Mouse (Mus musculus): ENCODE measurements around the gene Ankrd55.

Ankrd55 gene

DNA sequence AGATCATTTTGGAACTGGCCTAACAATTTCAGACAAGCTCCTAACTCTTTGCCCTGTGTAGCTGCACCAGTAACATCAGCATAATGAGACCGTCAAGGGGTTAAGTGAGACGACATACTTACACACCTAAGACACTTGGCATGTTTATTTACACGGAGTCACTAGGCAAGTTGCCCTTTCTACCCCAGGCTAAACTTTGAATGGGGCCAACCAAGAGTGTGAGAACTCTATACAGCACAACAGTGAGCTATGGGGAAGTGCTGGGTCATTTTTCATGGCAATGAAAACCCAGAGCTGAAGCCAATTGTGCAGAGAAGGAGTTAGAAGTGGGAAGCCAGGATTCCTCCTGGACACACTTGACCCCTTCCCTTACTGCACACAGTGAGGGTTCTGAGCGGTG, 94.2 kb downstream of the Ankrd55 start:
- DNase-seq (ENCODE audit: low spot score): no peak

DNA sequence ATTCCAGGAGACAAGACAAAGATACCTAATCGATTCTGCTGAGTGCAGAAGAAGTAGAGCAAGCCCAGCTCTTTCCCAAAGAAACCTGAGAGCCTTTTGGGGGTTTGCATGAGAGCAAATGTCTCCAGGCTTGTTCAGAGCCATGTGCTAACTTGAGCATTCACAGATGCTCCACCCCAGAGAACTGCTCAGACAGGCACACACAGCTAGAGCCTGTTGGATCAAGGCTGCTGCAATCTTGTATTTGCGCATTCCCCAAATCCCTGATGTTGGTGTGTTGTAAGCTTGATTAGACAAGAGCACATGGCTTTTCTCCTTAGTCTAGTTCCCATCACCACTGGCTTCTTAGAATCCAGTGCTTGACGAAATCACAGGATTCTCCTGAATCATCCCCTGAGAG, 94.7 kb downstream of the Ankrd55 start:
- no peak for DNase-seq (ENCODE audit: low spot score)

DNA sequence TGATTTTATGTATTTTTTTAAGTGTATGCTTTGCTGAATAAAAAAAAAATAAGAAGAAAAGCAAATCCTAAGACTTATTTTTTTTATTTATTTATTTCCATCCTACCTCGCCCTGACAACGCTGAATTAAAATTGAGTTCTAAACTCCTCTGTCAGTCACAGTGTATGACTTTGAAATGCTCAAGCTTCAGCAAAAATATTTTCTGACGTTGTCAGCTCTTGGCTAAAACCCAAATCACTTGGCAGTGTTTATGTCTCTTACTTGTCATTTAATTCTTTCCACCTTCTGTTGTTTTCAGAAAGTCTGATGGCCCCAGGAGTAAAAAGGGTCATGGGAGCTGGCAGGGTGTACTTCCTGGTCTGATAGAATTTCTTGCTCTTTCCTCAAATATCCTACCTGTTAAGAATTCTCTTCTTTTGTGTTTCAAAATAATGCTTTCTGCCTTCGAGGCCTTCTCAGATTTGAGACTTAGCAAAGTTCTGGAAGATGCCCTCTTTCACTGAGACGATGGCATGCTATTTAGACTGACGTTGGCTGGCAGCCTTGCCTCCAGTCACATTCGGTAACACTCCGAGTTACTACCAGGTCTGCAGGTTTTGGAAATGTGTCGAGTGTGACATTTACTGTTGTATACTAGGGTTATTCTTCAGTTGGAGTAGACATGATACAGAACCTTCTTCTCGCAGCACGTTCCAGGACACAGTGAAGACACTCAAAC, 95.8 kb downstream of the Ankrd55 start:
- no peak for DNase-seq (ENCODE audit: low spot score)

DNA sequence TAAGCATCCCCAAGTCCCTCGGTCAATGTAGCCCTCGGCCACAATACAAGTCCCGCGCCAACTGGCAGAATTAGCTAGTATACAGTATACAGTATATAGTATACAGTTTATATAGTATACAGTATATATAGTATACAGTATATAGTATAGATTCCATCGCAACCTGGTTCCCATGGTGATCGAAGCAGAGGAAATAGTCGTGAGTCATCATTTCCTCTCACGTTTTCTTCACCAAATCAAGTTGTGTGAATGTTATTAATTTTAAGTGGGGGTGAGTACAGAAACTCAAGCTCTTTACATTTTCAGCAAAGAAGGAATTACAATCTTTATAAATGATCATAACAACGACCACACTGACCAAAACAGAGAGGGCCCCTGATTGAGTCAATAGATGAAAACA, 96.8 kb downstream of the Ankrd55 start:
- DNase-seq (ENCODE audit: low spot score): no peak

DNA sequence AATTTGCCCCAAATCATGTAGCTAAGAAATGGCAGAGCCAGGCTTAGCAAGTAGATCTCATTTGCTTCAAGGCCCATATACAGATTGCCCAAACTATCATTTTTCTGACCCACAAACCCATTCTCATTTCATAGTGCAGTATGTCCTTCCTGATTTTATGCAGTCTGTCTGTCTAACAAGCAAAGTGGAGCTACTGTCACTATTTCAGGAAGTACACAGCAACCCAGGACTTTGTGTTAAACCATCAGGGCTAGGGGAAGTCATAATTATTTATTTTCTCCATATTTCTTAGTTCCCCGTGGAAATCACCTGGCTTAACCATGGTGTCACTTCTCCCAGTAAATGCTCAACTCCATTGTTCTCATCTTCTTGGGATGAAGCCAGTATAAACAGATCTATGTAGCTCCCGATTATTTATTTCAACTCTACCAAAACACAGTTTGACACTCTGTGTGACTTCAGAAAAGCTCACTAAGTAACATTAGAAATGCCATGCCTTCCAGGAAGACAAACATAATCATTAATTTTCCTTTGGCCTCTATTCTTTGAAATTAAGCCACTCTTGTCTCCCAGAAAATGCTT, 98.3 kb downstream of the Ankrd55 start:
- no peak for DNase-seq (ENCODE audit: low spot score)

DNA sequence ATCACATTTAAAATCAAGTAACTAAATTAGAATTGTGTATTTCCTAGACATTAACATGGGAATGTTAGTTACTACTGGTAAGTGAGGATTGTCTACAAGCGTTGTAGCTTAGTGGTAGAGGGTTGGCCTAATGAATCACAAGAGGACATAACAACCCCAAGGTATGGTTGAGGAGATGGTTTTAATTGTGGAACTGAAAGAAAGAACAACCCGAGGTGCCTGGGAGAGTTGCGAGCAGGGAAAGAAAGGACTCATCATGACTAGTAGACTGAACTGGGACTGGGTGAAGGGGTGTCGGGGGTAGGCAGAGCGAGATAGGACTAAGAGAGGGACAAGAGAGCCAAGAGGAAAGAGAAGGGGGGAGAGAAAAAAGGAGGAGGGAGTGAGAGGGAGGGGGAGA, 99.0 kb downstream of the Ankrd55 start:
- DNase-seq (ENCODE audit: low spot score): no peak

DNA sequence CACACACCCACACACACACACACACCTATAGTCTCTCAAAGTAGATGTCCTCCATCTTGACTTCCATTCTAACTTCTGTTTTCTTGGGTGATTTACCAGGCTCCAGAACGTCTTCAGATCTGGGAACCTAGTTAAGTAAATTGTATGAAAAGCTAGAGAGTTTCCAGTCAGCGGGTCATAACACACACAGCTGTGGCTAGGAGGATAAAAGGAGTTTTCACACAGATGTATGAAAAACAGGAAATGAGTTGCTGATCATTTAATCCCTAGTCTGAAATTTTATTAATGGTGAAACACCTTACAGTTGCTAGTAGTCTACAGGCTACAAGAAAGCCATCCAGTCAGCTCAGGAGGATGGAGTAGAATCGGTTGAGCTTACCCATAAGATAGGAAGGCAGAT, 99.9 kb downstream of the Ankrd55 start:
- DNase-seq (ENCODE audit: low spot score): no peak

DNA sequence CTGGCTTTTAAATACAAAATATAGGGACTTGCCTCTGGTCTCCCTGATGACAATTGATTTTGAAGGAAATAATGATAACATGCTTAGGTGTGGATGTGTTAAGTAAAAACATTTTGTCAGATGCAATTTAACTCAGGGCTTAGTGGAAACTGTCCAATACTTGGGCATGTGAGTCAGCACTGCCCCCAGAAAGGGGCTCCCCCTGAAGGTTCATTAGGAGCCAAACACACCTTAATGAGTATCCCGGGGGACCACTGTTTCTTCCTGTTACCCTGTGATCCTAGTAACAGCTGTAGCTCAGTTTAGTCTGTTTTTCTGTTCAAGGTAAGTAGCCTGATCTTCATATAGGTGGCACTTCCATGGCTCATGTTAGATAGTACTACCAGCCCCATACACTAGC, 102.0 kb downstream of the Ankrd55 start:
- no peak for DNase-seq (ENCODE audit: low spot score)

DNA sequence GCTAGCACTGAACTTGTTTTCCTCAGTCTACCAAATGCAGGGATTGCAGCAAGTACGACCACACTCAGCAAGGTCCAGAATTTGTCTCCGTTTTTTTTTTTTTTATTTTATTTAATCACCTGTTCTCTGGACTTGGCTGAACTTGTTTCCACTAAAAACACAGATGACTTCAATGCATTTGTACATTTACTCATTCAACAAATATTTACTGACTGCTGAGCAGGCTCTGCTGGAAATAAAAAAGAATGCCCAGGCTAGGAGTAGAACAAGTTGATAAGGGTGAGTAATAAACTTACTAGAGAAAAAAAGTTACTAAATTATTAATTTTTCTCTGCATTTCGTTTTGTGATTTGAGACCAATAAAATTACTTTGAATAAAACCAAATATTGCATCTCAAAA, 103.1 kb downstream of the Ankrd55 start:
- no peak for DNase-seq (ENCODE audit: low spot score)

DNA sequence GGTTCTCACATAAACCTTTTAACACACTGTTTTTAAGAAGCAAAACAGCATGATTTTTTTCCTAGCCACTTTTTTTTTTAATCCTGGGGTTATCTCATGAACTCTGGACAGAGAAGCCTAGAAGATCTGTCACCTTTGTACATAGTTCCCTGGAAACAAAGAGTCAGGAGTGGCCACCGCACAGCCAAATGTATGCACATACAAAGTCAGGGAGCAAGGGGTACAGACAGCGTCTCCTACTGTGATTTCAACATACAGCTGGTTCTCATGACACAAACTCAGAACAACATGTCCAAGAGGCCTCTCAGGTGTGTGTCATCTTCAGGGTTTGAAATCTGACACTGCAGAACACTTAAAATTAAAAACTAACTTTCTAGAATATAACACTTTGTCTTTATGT, 105.1 kb downstream of the Ankrd55 start:
- no peak for DNase-seq (ENCODE audit: low spot score)

DNA sequence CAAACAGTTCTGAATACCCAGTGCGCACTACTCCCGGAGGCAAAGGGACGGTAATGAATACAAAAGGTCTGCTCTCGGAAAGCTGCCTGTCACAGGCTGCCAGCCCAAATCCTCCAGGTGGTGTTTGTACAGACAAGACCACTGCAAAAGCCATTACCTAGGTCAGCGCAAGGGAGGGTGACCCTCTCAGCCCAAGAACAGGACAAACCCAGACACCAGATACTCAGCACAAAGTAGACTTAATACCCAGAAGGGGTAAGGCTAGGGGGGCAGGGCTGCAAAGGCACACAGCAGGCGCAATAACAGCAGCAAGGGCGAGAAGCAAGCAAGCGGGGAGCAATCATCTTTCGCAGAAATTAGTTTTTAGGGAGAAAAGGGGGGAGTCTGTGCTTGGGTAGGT, 106.0 kb downstream of the Ankrd55 start:
- no peak for DNase-seq (ENCODE audit: low spot score)

DNA sequence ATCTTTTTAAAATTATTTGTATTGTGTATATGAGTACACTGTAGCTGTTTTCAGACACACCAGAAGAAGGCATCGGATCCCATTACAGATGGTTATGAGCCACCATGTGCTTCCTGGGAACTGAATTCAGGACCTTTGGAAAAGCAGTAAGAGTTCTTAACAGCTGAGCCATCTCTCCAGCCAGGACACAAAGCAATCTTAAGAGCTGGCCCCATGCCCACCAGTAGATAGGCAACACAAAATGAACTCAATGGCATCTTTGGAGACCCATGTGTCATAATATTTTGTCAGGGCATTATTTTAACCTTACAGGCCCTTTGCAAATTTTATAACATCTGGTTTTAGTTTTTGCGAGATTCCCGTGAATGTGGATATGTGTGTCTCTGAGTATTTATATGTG, 116.5 kb downstream of the Ankrd55 start:
- DNase-seq (ENCODE audit: low spot score): no peak

DNA sequence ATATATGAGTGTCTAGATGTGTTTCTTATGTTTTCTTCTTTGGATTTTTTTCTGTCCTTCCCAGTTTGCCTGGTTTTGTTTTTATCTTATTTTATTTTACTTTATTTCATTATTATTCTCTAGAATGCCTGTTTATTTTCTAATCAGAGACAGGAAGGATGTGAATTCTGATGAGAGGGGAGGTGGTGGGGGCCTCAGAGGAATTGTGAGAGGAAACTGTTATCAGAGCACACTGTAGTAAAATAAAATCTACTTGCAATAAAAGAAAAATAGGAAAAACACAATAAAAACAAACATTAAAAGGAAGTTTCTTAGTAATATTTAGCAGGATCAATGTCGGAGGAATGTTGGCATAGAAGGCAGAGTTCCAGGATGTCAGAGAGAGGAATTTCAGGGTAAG, 116.9 kb downstream of the Ankrd55 start:
- no peak for DNase-seq (ENCODE audit: low spot score)

DNA sequence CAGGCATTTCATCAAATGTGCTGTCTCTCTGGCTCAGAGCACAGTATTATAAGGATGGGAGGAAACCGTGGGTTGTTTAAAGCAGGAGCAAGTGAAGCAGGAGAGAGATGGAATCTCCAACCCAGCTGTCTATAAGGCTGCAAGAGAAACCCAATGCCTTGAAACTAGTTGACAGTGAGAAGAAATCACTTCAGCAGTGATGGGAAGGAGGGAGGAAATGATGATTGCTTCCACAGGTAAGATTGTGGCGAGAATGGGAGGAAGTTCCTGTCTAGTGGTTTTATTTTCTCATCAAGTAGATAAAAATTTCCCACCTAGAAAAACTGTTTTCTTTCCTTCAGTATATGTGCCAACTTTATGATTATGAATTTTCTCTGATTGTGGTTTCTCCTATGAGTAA, 118.4 kb downstream of the Ankrd55 start:
- no peak for DNase-seq (ENCODE audit: low spot score)

DNA sequence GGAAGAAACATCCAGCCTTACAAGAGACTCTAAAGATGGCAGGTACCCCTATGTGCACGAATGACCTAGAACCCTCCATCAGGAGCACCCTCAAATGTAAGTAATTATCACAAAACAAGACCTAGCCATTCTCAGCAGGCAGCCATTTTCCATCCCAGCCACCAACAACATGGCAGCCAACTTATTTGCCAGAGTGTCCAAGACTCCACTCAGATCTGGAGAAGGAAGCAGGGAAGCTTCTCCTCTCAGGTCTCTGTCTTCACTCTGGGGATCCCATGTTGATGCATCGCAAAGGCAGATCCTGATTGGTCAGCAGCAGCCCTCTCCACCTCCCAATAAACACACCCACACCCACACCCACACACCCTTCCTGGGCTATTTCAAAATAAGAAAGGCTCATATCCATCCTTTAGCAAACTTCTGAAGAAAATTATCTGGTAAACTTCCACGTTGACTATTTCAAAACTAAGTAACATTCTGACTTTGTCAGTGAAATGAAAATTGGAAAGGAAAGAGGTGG, 119.0 kb downstream of the Ankrd55 start:
- DNase-seq (ENCODE audit: low spot score): no peak

DNA sequence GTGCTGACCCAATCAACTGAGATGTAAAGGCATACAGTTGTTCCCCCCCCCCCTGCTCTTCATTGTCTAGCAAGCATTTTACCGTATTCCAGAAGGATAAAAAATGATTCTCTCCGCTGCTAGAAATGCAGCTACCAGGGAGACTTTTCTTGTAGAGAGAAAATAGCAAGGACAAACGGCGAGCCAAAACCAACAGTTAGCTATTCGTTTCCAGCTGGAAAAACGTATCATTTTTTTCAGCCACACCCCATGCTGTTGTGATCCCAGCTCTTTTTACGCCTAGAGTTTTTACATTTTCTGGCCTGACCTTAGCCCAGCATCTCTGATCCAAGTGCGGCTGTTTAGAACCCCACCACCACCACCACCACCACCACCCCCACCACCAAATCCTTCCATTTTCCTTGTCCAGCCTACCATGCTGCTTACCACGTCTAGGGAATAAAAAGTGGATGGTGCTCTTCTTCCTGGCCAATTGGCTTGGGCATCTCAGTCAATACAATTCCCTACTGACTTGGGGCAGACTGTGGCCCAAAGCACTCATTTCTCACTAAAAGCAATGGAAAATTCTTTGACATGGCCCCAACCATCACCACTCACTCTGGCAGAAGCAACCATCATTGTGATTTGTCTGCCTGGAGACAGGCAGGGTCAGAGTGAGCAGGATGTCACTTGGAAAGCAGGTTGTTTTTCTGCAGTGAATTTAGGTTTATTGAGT, 119.7 kb downstream of the Ankrd55 start:
- DNase-seq (ENCODE audit: low spot score): no peak

DNA sequence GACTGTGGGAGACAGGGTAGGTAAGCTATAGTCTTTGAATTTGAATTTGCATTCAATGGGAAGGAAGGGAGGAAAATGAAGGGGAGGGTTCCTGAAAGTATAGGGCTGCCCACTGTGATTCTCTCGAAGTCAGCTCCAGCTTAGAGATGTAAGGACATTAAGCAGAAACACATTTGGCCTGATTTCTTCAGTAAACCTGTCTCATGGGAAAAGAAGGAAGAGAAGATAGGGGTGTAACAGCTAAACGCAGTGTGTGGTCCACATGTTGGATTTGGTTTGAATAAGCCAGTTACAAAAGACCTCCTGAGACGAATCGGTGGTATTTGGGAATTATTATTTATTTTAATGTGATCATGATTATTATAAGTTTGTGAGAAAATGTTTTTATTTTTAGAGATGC, 120.5 kb downstream of the Ankrd55 start:
- no peak for DNase-seq (ENCODE audit: low spot score)

DNA sequence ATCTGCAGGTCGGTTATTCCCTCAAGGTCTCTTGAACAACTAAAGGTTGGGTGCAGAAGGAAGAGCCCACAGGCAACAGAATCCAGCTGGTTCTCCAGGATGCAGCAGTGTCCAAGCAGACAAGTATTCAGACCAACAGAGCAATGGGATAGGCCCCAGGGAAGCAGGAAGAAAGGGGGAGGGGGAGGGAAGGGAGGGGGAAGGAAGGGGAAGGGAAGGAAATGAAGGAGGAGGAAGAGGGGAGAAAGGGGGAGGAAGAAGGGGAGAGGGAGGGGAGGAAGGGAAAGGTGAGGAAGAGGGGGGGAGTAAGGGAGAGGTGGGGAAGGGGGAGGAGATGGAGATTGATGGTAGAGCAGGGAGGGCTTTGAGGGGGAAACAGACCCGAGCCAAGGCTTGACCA, 121.1 kb downstream of the Ankrd55 start:
- no peak for DNase-seq (ENCODE audit: low spot score)

DNA sequence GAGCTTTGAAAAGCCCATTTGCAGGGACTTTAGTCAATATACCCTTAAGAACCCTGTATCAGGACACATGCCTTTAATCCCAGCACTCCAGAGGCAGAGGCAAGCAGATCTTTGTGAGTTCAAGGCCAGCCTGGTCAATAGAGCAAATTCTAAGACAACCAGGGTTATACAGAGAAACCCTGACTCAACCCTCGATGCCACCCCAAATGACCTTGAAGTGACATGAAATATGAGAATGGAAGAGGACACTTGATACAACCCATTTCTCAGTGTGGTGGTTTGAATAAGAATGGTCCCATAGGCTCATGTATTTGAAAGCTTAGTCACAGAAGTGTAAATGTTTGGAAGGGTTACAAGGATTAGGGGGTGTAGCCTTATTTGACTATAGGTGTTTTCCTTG, 121.6 kb downstream of the Ankrd55 start:
- no peak for DNase-seq (ENCODE audit: low spot score)

DNA sequence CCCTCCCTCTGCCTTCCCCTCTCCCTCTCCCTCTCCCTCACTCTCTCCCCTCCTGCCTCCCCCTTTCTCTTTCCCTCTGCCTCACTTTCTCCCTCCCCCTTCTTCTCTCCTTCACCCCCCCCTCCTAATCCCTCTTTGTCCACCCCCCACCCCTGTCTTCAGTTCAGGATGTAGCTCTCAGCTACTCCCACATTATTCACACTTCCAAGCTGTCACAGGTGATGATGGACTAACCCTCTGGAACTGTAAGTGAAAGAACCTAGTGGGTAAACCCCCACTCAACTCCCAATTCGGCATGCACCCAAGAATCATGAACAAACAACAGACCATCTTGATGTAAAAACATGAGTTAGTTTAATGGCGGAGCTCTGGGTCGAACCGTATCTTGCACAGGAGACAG, 122.2 kb downstream of the Ankrd55 start:
- no peak for DNase-seq (ENCODE audit: low spot score)

DNA sequence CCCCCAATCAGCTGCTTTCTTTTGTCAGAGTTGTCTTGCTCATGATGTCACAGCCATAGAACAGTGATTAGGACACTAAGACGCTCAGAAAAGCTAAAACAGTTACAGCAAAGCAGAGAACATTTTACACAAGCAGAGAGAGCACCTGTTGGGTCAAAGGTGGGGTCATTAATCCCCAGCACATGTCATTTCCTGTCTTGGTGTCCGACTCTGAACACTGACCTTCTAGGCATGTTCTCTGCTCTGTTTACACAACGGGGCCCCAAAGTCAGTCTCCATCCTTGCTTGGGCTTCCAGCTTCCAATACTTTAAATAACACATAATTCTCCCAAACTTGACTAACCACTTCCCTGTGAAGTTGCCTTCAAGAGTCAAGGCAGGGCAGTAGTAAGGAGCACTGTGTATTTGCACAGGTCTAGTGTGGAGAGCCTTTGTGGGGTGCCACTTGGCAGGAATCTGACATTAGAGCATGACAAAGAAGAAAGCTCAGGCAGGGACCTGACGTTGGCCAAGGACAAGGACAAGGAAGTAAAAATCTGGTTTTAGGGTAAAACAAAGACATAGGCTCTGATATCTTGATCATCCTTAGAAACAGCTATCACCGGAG, 123.1 kb downstream of the Ankrd55 start:
- DNase-seq (ENCODE audit: low spot score): no peak

DNA sequence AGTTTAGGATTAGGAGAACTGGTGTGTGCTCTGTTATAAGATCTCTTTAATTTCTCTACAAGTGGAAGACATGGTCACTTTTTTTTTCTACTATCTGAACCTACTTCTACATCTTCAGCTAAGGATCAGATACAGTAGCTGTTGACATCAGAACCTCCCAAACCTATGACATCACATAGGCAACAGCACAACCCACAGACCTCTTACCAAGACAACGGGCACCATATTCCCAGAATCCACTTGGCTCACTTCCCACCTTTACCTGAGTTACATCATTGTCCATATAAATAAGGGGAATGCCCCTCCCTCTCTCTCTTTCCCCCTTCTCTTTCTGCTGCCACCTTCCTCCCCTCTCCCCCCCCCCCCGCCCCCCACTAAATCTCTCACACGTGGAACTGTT, 124.0 kb downstream of the Ankrd55 start:
- DNase-seq (ENCODE audit: low spot score): no peak

DNA sequence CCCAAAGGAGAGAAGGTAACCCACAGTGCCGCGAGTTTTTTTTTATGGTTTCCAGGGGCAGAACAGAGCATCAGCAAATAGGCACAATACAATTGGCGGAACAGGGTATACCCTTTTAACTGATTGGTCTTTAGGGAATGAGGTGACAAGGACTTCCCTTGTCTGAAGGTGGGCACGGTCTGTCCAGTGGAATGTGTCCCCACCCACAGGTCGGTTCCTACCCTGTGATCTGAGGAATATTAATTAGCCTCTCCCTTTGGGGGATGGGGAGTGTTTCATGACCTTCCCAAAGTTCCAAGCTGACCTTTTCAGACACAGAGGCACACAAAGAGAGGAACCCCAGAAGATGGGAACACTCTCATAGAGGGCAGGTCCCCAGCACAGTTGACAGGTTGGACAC, 124.6 kb downstream of the Ankrd55 start:
- no peak for DNase-seq (ENCODE audit: low spot score)
